Mouse (Mus musculus): ENCODE measurements at regions not wholly inside any gene's neighbourhood (a gene's known extent, or its start where the extent isn't known, plus 50 kb on each side); places are given as distances from the start of the nearest gene placed in this dataset.

- TF ChIP-seq CTCF (IDR thresholded peaks at IDR 0.05; ENCODE audit: control insufficient read depth, insufficient read depth, insufficient replicate concordance, low read depth, low read length) (no peak), POLR2A (IDR thresholded peaks at IDR 0.05; ENCODE audit: control insufficient read depth, low read depth, low read length) (no peak)
These were observed 87.1 kb downstream of the Setd4 start for GRCm38 (mm10) chr16:93516793-93517192.
